Mouse (Mus musculus): Measurements from ENCODE around the gene Mfsd14a.
"Not testable (repeated sequence)": the region's sequence is repeated elsewhere in the genome, so short reads cannot be mapped to it uniquely, and the experiment has no call there.

Gene Mfsd14a

GRCm38 (mm10) chr3:116654051-116654450 is 8.4 kb downstream of the Mfsd14a start:
- intact Hi-C loops (cut with DNase I), result not testable (repeated sequence)

GRCm38 (mm10) chr3:116653278-116653945 is 9.1 kb downstream of the Mfsd14a start:
- intact Hi-C loops (cut with DNase I), result no loop called here

DNA sequence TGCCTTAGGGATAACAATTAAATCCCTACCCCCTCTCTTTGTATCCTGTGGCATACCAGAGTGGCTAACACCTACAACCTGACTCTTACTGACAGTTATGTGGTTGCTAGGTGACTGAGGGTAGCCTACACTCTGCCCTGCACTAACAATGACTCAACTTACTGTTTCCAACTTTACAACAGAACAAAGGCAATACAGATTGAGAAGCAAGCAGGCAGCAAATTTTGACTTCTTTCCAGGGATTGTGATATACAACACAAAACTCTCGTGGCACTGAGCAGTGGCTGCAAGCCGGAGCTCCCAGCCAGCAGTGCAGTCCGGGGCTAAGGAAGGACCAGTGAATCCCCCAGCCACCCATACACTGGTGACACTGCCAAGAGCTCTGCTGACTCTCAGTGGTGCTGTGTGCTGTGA is 10.4 kb downstream of the Mfsd14a start:
- intact Hi-C loops (cut with DNase I), result no loop called here

GRCm38 (mm10) chr3:116650698-116651097 is 11.8 kb downstream of the Mfsd14a start:
- intact Hi-C loops (cut with DNase I), result no loop called here

GRCm38 (mm10) chr3:116648805-116649204 is 13.7 kb downstream of the Mfsd14a start:
- intact Hi-C loops (cut with DNase I), result no loop called here

- intact Hi-C loops (cut with DNase I), result no loop called here
These were observed 16.1 kb downstream of the Mfsd14a start for GRCm38 (mm10) chr3:116646387-116646786.

DNA sequence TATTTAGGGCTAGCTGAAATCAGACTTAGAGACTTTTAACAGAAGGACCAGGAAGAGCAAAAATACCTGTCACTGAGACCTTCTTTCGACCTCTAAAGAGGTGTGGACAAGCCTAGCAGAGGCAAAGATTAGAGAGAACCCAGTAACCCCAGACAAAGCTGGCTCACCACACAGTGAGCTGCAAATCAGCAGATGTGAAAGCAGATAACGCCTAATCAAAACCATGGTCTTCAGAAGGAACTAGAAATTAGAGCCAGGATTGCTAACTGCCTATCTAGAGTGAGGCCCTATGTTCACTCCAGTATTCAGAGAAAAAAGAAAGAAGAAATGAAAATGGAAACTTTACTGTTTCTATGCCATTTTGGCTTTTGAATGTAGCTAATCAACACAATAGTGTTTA is 20.1 kb downstream of the Mfsd14a start:
- intact Hi-C loops (cut with DNase I), result no loop called here

- intact Hi-C loops (cut with DNase I), result no loop called here
These were observed 20.6 kb downstream of the Mfsd14a start for GRCm38 (mm10) chr3:116641811-116642371.

DNA sequence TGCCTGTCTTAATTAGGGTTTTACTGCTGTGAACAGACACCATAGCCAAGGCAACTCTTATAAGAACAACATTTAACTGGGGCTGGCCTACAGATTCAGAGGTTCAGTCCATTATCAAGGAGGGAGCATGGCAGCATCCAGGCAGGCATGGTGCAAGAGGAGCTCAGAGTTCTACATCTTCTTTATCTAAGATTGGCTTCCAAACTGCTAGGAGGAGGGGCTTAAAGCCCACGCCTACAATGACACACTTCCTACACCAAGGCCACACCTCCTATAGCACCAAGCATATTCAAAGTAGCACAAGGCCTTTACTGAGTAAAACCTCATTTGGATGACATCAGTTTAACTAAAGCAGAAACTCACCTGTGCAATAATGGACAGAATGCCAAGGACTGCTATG is 22.5 kb downstream of the Mfsd14a start:
- intact Hi-C loops (cut with DNase I), result no loop called here

DNA sequence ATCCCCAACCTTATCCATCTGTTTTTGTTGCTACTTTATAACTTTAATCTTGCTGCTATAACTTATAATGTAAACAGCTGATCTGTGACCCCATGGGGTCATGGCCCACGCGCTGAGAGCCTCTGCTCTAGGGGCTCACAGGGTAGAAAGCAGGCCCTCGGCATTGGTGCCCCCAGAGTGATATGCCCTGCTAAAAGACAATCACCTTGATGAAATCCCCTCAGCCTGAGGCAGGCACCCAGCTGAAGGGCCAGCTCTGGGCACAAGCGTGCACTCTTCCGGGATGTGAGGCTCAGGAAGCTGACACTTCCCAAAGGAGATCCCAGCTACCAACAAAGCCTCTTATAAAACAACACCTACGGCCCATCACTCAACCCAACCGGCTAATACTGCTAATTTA is 23.9 kb downstream of the Mfsd14a start:
- intact Hi-C loops (cut with DNase I), result loop anchor here (5.0 kb wide), 1 partner anchor 41 kb away; no protein-coding TSS in a partner anchor

- intact Hi-C loops (cut with DNase I), result loop anchor here (5.0 kb wide), 1 partner anchor 41 kb away; no protein-coding TSS in a partner anchor
These were observed 24.6 kb downstream of the Mfsd14a start for GRCm38 (mm10) chr3:116637693-116638476.

DNA sequence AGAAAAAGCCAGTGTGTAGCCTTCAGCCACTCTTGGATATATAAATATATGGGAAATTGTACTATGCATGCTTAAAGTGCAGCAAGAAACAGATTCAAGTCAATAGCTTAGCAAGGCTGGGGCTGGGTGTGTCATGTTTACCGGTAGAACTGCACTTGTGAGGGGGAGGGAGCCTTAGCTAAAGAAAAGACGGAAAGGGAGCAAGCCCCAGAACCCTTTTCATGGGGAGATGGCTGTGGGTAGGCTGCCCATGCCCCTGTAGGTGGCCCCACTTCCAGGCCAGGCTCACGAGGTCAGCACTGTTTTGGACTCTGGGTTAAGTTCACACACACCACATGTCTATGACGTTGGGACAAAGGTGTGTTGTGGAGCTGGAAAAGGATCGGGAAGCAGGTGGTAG is 26.7 kb downstream of the Mfsd14a start:
- intact Hi-C loops (cut with DNase I), result loop anchor here (5.0 kb wide), 1 partner anchor 38 kb away; no protein-coding TSS in a partner anchor

- intact Hi-C loops (cut with DNase I), result loop anchor here (5.0 kb wide), 1 partner anchor 38 kb away; no protein-coding TSS in a partner anchor
These were observed 27.6 kb downstream of the Mfsd14a start for GRCm38 (mm10) chr3:116634853-116635252.

GRCm38 (mm10) chr3:116634091-116634490 is 28.4 kb downstream of the Mfsd14a start:
- intact Hi-C loops (cut with DNase I), result no loop called here

DNA sequence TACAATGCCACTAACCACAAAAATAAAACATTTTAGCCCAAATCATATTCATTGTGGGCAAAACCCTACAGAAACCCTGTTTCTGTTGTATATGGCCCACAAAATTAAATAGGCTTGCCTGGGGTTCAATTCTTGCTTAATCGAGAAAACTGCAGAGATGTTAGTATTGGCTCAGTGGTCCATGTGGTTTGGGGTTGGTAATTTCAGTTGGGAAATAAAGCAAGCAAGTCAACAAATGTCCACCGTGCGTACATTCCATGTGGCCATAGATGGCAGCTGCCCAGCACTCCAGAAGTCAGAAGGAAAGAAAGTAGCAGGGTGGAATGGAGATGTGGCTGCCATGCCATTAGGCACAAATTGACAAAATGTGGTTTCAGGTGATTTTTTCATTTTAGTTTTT is 29.5 kb downstream of the Mfsd14a start:
- intact Hi-C loops (cut with DNase I), result no loop called here

DNA sequence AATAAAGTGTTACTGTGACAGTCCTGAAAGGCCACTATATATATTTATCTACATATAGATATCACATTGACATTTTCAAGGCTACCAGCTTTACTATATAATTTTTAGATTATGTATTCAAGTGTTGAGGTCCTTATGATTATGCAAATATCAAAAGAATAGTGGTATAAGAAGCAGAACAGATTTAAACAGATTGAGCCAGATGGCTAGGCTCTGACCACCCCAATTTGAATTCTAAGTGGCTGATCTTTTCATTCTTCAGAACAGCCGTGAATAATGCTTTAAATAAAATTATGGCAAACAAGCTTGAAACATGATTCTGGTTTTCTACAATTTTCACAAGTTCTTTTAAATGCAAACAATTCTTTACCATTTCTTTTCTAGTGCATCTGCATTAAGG is 31.0 kb downstream of the Mfsd14a start:
- intact Hi-C loops (cut with DNase I), result no loop called here

- intact Hi-C loops (cut with DNase I), result no loop called here
These were observed 39.8 kb downstream of the Mfsd14a start for GRCm38 (mm10) chr3:116622641-116623040.

DNA sequence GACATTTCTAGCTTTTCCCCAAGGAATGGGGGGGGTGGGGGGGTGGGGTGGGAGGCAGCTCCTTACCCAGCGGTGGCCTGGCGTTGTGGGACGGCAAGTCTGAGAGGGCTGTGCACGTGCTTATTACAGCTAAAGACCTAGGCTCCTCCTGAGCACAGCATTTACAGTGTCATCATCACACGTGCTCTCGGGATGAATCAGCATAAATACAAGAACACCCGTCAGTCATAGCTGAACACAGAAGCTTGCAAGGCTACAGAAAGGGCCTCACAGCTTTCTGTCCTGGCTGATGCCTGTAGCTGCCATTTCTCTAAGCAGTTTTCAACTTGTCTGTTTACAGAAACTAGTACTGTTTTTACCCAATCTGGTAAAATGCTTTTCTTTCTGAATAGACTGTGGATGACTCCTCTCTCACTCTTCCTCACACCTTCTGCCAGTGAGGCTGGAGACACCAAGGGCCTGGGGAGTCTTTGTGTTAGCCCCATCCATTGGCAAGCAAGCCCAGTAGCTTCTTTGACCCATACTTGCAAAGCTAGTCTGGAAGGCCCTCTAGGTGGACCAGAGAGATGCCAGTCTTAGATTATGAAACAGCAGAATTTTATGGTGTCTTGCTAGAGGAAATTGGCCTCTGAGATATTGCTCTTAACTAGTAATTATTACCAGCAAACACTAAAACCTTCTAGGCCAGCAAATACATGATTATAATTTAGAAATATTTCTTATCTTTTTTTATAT is 41.7 kb downstream of the Mfsd14a start:
- intact Hi-C loops (cut with DNase I), result no loop called here

GRCm38 (mm10) chr3:116618855-116619254 is 43.6 kb downstream of the Mfsd14a start:
- intact Hi-C loops (cut with DNase I), result no loop called here

DNA sequence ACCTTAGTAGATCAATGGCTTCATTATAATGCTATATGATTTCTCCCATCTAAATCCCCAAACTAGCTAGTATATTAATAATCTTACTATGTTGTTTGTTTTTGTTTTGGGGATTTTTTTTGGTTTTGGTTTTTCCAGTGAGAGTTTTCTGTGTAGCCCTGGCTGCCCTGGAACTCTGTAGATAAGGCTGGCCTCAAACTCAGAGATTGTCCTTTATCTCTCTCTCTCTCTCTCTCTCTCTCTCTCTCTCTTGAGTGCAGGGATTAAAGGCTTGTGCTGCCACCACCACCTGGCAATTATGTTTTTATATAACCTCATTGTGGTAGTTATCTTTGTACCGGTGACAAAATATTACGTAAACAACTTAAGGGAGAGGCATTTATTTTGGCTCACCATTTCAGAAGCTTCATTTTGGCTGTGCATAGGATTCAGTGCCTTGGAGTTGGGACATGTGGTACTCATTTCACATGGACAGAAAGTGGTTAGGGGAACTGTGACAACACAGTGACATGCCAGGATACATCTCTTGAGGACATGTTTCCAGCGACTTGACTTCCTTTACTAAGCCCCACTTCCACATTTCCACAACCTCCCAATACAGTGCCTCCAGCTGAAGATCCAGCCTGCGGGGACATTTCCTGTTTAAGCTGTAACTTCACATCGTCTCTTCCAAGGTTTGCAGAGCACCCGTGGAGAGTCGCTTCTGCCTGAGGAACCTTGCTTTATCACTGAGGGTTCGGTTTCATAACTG is 47.0 kb downstream of the Mfsd14a start:
- intact Hi-C loops (cut with DNase I), result no loop called here

All from adrenal gland (tissue).